Mouse (Mus musculus): ENCODE data around the gene Zfp654. TPM values are rescaled to one million over a fixed set of nuclear protein-coding genes. Genes with fewer than 3 reads are reported as not detected.

The Zfp654 gene
- 10.6 and 11.2 TPM in 2 replicates for polyA plus RNA-seq (2016; fragmentation: Nextera tagmentation; extraction: Ambion mirVana)

- Histone ChIP-seq H3K27me3 (no peaks in the 10 kb centered on the region), H3K4me3 (peak within 1 kb of the TSS; percentile 81), H3K9me3 (no peaks in the 10 kb centered on the region), H3K4me1 (peaks cover 22% of the 10 kb centered on the region), H3K36me3 (peaks cover 15% of the 10 kb centered on the region), H3K4me2 (replicated peaks) (peak within 1 kb of the TSS; percentile 95), H3K9ac (replicated peaks) (peak within 1 kb of the TSS; percentile 93), H3K27ac (replicated peaks) (peak within 1 kb of the TSS; percentile 97)
- WGBS, result under 1% methylated on average over 64 of the region's 85 CpGs
- peak; percentile 100 for ATAC-seq (ENCODE audit: low FRiP score, low read depth)
Observed at GRCm38 (mm10) chr16:64851563-64852362, at the start of gene Zfp654, which contains the start of gene Cggbp1. Gene Zfp654, minus strand, starts transcription at chr16:64851652. Gene Cggbp1, plus strand, starts transcription at chr16:64851996.

GRCm38 (mm10) chr16:64899084-64899483, 47.6 kb upstream of the Zfp654 start:
- no peaks in the 10 kb centered on the region for H3K9me3 ChIP-seq
- 80% methylated on average over 2 of the region's 2 CpGs for WGBS
- ATAC-seq (ENCODE audit: low FRiP score, low read depth), result no peak
- no peak overlapping the region for H3K27ac ChIP-seq (replicated peaks)
- H3K9ac ChIP-seq (replicated peaks), result no peak overlapping the region
- H3K4me3 ChIP-seq, result no peak overlapping the region
- no peaks in the 10 kb centered on the region for H3K4me1 ChIP-seq
- no peak overlapping the region for H3K4me2 ChIP-seq (replicated peaks)
- no peaks in the 10 kb centered on the region for H3K27me3 ChIP-seq
- H3K36me3 ChIP-seq, result no peaks in the 10 kb centered on the region

GRCm38 (mm10) chr16:64889496-64889895, 38.0 kb upstream of the Zfp654 start:
- Histone ChIP-seq H3K4me2 (replicated peaks) (no peak overlapping the region), H3K36me3 (no peaks in the 10 kb centered on the region), H3K9ac (replicated peaks) (no peak overlapping the region), H3K4me3 (no peak overlapping the region), H3K27me3 (no peaks in the 10 kb centered on the region), H3K9me3 (no peaks in the 10 kb centered on the region), H3K4me1 (peaks cover 6% of the 10 kb centered on the region; the same call in 1 of the 2 replicates), H3K27ac (replicated peaks) (no peak overlapping the region)
- no peak for ATAC-seq (ENCODE audit: low FRiP score, low read depth)
- WGBS, result 91% methylated on average over 3 of the region's 3 CpGs

GRCm38 (mm10) chr16:64885547-64885946, 34.1 kb upstream of the Zfp654 start:
- no peak for ATAC-seq (ENCODE audit: low FRiP score, low read depth)
- H3K9me3 ChIP-seq, result no peaks in the 10 kb centered on the region
- H3K4me2 ChIP-seq (replicated peaks), result no peak overlapping the region
- no peak overlapping the region for H3K27ac ChIP-seq (replicated peaks)
- no peak overlapping the region for H3K4me3 ChIP-seq
- H3K9ac ChIP-seq (replicated peaks), result no peak overlapping the region
- peaks cover 8% of the 10 kb centered on the region; the same call in 1 of the 2 replicates for H3K4me1 ChIP-seq
- 37% methylated on average over 4 of the region's 4 CpGs for WGBS
- no peaks in the 10 kb centered on the region for H3K36me3 ChIP-seq
- H3K27me3 ChIP-seq, result no peaks in the 10 kb centered on the region

GRCm38 (mm10) chr16:64885142-64885541, 33.7 kb upstream of the Zfp654 start:
- Histone ChIP-seq H3K4me1 (peaks cover 8% of the 10 kb centered on the region; the same call in 1 of the 2 replicates), H3K27me3 (no peaks in the 10 kb centered on the region), H3K4me3 (no peak overlapping the region), H3K9me3 (no peaks in the 10 kb centered on the region), H3K36me3 (no peaks in the 10 kb centered on the region), H3K27ac (replicated peaks) (no peak overlapping the region), H3K4me2 (replicated peaks) (no peak overlapping the region), H3K9ac (replicated peaks) (no peak overlapping the region)
- 24% methylated on average over 3 of the region's 3 CpGs for WGBS
- no peak for ATAC-seq (ENCODE audit: low FRiP score, low read depth)

GRCm38 (mm10) chr16:64884420-64884838, 33.0 kb upstream of the Zfp654 start:
- WGBS, result 38% methylated on average over 3 of the region's 3 CpGs
- ATAC-seq (ENCODE audit: low FRiP score, low read depth), result no peak
- Histone ChIP-seq H3K4me2 (replicated peaks) (no peak overlapping the region), H3K9ac (replicated peaks) (no peak overlapping the region), H3K27me3 (no peaks in the 10 kb centered on the region), H3K27ac (replicated peaks) (no peak overlapping the region), H3K4me3 (no peak overlapping the region), H3K9me3 (no peaks in the 10 kb centered on the region), H3K4me1 (peaks cover 8% of the 10 kb centered on the region; the same call in 1 of the 2 replicates), H3K36me3 (no peaks in the 10 kb centered on the region)

GRCm38 (mm10) chr16:64883896-64884295, 32.4 kb upstream of the Zfp654 start:
- Histone ChIP-seq H3K4me3 (no peak overlapping the region), H3K27me3 (no peaks in the 10 kb centered on the region), H3K9me3 (no peaks in the 10 kb centered on the region), H3K4me2 (replicated peaks) (no peak overlapping the region), H3K36me3 (no peaks in the 10 kb centered on the region), H3K4me1 (peaks cover 8% of the 10 kb centered on the region; the same call in 1 of the 2 replicates), H3K27ac (replicated peaks) (no peak overlapping the region), H3K9ac (replicated peaks) (no peak overlapping the region)
- ATAC-seq (ENCODE audit: low FRiP score, low read depth), result no peak
- 71% methylated on average over 5 of the region's 5 CpGs for WGBS

GRCm38 (mm10) chr16:64881442-64881841, 30.0 kb upstream of the Zfp654 start:
- Histone ChIP-seq H3K27me3 (no peaks in the 10 kb centered on the region), H3K9ac (replicated peaks) (no peak overlapping the region), H3K4me3 (no peak overlapping the region), H3K4me2 (replicated peaks) (no peak overlapping the region), H3K9me3 (no peaks in the 10 kb centered on the region), H3K36me3 (no peaks in the 10 kb centered on the region), H3K4me1 (peaks cover 8% of the 10 kb centered on the region; the same call in 1 of the 2 replicates), H3K27ac (replicated peaks) (no peak overlapping the region)
- ATAC-seq (ENCODE audit: low FRiP score, low read depth), result no peak
- WGBS, result 84% methylated on average over 2 of the region's 2 CpGs

- Histone ChIP-seq H3K9me3 (no peaks in the 10 kb centered on the region), H3K27me3 (no peaks in the 10 kb centered on the region), H3K9ac (replicated peaks) (no peak overlapping the region), H3K4me1 (peaks cover 8% of the 10 kb centered on the region; the same call in 1 of the 2 replicates), H3K4me2 (replicated peaks) (no peak overlapping the region), H3K4me3 (no peak overlapping the region), H3K27ac (replicated peaks) (no peak overlapping the region), H3K36me3 (no peaks in the 10 kb centered on the region)
- WGBS, result 69% methylated on average over 3 of the region's 3 CpGs
- no peak for ATAC-seq (ENCODE audit: low FRiP score, low read depth)
Observed at GRCm38 (mm10) chr16:64880986-64881385, 29.5 kb upstream of the Zfp654 start.

- no peak overlapping the region for H3K27ac ChIP-seq (replicated peaks)
- no peak overlapping the region for H3K4me3 ChIP-seq
- no peaks in the 10 kb centered on the region for H3K36me3 ChIP-seq
- 83% methylated on average over 5 of the region's 5 CpGs for WGBS
- no peak overlapping the region for H3K4me2 ChIP-seq (replicated peaks)
- peaks cover 4% of the 10 kb centered on the region; the same call in 1 of the 2 replicates for H3K4me1 ChIP-seq
- no peaks in the 10 kb centered on the region for H3K27me3 ChIP-seq
- H3K9me3 ChIP-seq, result no peaks in the 10 kb centered on the region
- no peak for ATAC-seq (ENCODE audit: low FRiP score, low read depth)
- no peak overlapping the region for H3K9ac ChIP-seq (replicated peaks)
Observed at GRCm38 (mm10) chr16:64879735-64880134, 28.3 kb upstream of the Zfp654 start.

GRCm38 (mm10) chr16:64878611-64879132, 27.2 kb upstream of the Zfp654 start:
- 88% methylated on average over 3 of the region's 3 CpGs for WGBS
- no peaks in the 10 kb centered on the region for H3K36me3 ChIP-seq
- H3K9me3 ChIP-seq, result no peaks in the 10 kb centered on the region
- H3K4me2 ChIP-seq (replicated peaks), result no peak overlapping the region
- H3K27me3 ChIP-seq, result no peaks in the 10 kb centered on the region
- no peak overlapping the region for H3K4me3 ChIP-seq
- H3K4me1 ChIP-seq, result peaks cover 4% of the 10 kb centered on the region; the same call in 1 of the 2 replicates
- no peak for ATAC-seq (ENCODE audit: low FRiP score, low read depth)
- H3K27ac ChIP-seq (replicated peaks), result no peak overlapping the region
- no peak overlapping the region for H3K9ac ChIP-seq (replicated peaks)

- 87% methylated on average over 3 of the region's 3 CpGs for WGBS
- peaks cover 4% of the 10 kb centered on the region; the same call in 1 of the 2 replicates for H3K4me1 ChIP-seq
- no peak overlapping the region for H3K9ac ChIP-seq (replicated peaks)
- H3K27ac ChIP-seq (replicated peaks), result no peak overlapping the region
- H3K4me3 ChIP-seq, result no peak overlapping the region
- H3K4me2 ChIP-seq (replicated peaks), result no peak overlapping the region
- ATAC-seq (ENCODE audit: low FRiP score, low read depth), result no peak
- no peaks in the 10 kb centered on the region for H3K27me3 ChIP-seq
- H3K9me3 ChIP-seq, result no peaks in the 10 kb centered on the region
- H3K36me3 ChIP-seq, result no peaks in the 10 kb centered on the region
Observed at GRCm38 (mm10) chr16:64877314-64877713, 25.9 kb upstream of the Zfp654 start.

Measured in midbrain, embryonic 12.5 days (tissue).